Mouse (Mus musculus) thymus, adult 2 months (tissue): ENCODE measurements at regions not wholly inside any gene's neighbourhood (a gene's known extent, or its start where the extent isn't known, plus 50 kb on each side); places are given as distances from the start of the nearest gene placed in this dataset.

Experiments used
- CTCF ChIP-seq: fragments of 200-500 bp; IDR thresholded peaks from 2 replicates; pipeline ENCODE4 v1.5.1; 2012; ENCODE audit warnings: mild to moderate bottlenecking, control low read depth, low read length, moderate library complexity, borderline replicate concordance; ENCODE audit not compliant: control insufficient read depth, poor library complexity, insufficient read depth; ENCODE audit errors: extremely low read depth
- POLR2A ChIP-seq: fragments of 200-500 bp; IDR thresholded peaks from 2 replicates; pipeline ENCODE4 v1.6.1; 2012; ENCODE audit warnings: mild to moderate bottlenecking, low read length, control low read depth, moderate library complexity; ENCODE audit not compliant: control insufficient read depth, poor library complexity, insufficient read depth; ENCODE audit errors: extremely low read depth

DNA sequence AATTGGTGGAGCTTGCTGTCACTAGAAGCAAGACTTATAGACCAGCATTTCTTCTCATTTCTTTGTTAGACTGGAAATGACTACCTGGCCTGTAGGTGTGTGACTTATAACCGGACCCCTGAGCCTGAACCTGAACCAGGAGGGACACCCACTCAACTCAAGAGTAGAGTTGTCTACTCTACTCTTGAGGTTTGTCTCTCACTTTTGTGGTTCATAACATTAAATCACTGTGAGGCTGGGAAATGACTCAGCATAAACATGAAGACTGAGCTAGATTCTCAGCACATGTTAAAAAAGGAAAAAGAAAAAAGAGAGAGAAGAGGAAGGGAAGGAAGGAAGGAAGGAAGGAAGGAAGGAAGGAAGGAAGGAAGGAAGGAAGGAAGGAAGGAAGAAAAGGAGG lies 92.8 kb upstream of the Far2 start:
- TF ChIP-seq POLR2A, result no peak
- TF ChIP-seq CTCF, result no peak
